Mouse (Mus musculus): Measurements from ENCODE around the gene Rbfox3. TPM values are rescaled to one million over a fixed set of nuclear protein-coding genes. Genes with fewer than 3 reads are reported as not detected.

Rbfox3 gene
- total and polyA plus RNA-seq, 2 experiments from 2014 or later = 60.3 to 73.3 TPM

GRCm38 (mm10) chr11:118584826-118585225 is 326.6 kb downstream of the Rbfox3 start:
- no peaks in the 10 kb centered on the region for H3K9me3 ChIP-seq (ENCODE audit: low read length)
- ATAC-seq (ENCODE audit: low FRiP score) (no peak), DNase-seq (ENCODE audit: low spot score) (peak; percentile 73)
- no peaks in the 10 kb centered on the region for H3K4me1 ChIP-seq (ENCODE audit: insufficient read depth, low read length)
- no peaks in the 10 kb centered on the region for H3K36me3 ChIP-seq (ENCODE audit: insufficient read depth, low read length)
- WGBS = 13% methylated on average over 15 of the region's 15 CpGs
- no peaks in the 10 kb centered on the region for H3K27me3 ChIP-seq (ENCODE audit: insufficient read depth, low read length)
- H3K4me3 ChIP-seq (ENCODE audit: low read depth, low read length) = no peak overlapping the region
- H3K4me2 ChIP-seq (ENCODE audit: low read depth, low read length, poor library complexity, severe bottlenecking) = no peak overlapping the region
- H3K9ac ChIP-seq (replicated peaks; ENCODE audit: low read length, poor library complexity, severe bottlenecking) = no peak overlapping the region
- no peak overlapping the region for H3K27ac ChIP-seq (ENCODE audit: low read depth, low read length)
- TF ChIP-seq CTCF (IDR thresholded peaks at IDR 0.05) = no peak

GRCm38 (mm10) chr11:118583989-118584388 is 327.4 kb downstream of the Rbfox3 start:
- H3K9ac ChIP-seq (replicated peaks; ENCODE audit: low read length, poor library complexity, severe bottlenecking) = no peak overlapping the region
- WGBS = 100% methylated on average over 1 of the region's 1 CpGs
- DNase-seq (ENCODE audit: low spot score) (peak; percentile 28), ATAC-seq (ENCODE audit: low FRiP score) (no peak)
- H3K36me3 ChIP-seq (ENCODE audit: insufficient read depth, low read length) = no peaks in the 10 kb centered on the region
- no peak overlapping the region for H3K4me3 ChIP-seq (ENCODE audit: low read depth, low read length)
- no peak overlapping the region for H3K4me2 ChIP-seq (ENCODE audit: low read depth, low read length, poor library complexity, severe bottlenecking)
- H3K27ac ChIP-seq (ENCODE audit: low read depth, low read length) = no peak overlapping the region
- no peaks in the 10 kb centered on the region for H3K9me3 ChIP-seq (ENCODE audit: low read length)
- no peaks in the 10 kb centered on the region for H3K4me1 ChIP-seq (ENCODE audit: insufficient read depth, low read length)
- no peak for TF ChIP-seq CTCF (IDR thresholded peaks at IDR 0.05)
- no peaks in the 10 kb centered on the region for H3K27me3 ChIP-seq (ENCODE audit: insufficient read depth, low read length)

- Histone ChIP-seq H3K27me3 (ENCODE audit: insufficient read depth, low read length) (no peaks in the 10 kb centered on the region), H3K9ac (replicated peaks; ENCODE audit: low read length, poor library complexity, severe bottlenecking) (no peak overlapping the region), H3K27ac (ENCODE audit: low read depth, low read length) (no peak overlapping the region), H3K4me2 (ENCODE audit: low read depth, low read length, poor library complexity, severe bottlenecking) (no peak overlapping the region), H3K36me3 (ENCODE audit: insufficient read depth, low read length) (no peaks in the 10 kb centered on the region), H3K4me1 (ENCODE audit: insufficient read depth, low read length) (no peaks in the 10 kb centered on the region), H3K4me3 (ENCODE audit: low read depth, low read length) (no peak overlapping the region), H3K9me3 (ENCODE audit: low read length) (no peaks in the 10 kb centered on the region)
- ATAC-seq (ENCODE audit: low FRiP score) = no peak
- no peak for DNase-seq (ENCODE audit: low spot score)
- 86% methylated on average over 8 of the region's 8 CpGs for WGBS
- TF ChIP-seq CTCF (IDR thresholded peaks at IDR 0.05) = no peak
Measured at GRCm38 (mm10) chr11:118583573-118583972, 327.8 kb downstream of the Rbfox3 start.

GRCm38 (mm10) chr11:118581019-118581418 is 330.4 kb downstream of the Rbfox3 start:
- H3K9me3 ChIP-seq (ENCODE audit: low read length) = no peaks in the 10 kb centered on the region
- TF ChIP-seq CTCF (IDR thresholded peaks at IDR 0.05) = no peak
- H3K4me3 ChIP-seq (ENCODE audit: low read depth, low read length) = no peak overlapping the region
- DNase-seq (ENCODE audit: low spot score) (no peak), ATAC-seq (ENCODE audit: low FRiP score) (no peak)
- H3K27ac ChIP-seq (ENCODE audit: low read depth, low read length) = no peak overlapping the region
- no peaks in the 10 kb centered on the region for H3K36me3 ChIP-seq (ENCODE audit: insufficient read depth, low read length)
- 52% methylated on average over 4 of the region's 4 CpGs for WGBS
- peaks cover 12% of the 10 kb centered on the region; the same call in 1 of the 2 replicates for H3K4me1 ChIP-seq (ENCODE audit: insufficient read depth, low read length)
- H3K27me3 ChIP-seq (ENCODE audit: insufficient read depth, low read length) = no peaks in the 10 kb centered on the region
- no peak overlapping the region for H3K9ac ChIP-seq (replicated peaks; ENCODE audit: low read length, poor library complexity, severe bottlenecking)
- H3K4me2 ChIP-seq (ENCODE audit: low read depth, low read length, poor library complexity, severe bottlenecking) = no peak overlapping the region

GRCm38 (mm10) chr11:118579622-118580021 is 331.8 kb downstream of the Rbfox3 start:
- H3K9ac ChIP-seq (replicated peaks; ENCODE audit: low read length, poor library complexity, severe bottlenecking) = no peak overlapping the region
- H3K4me2 ChIP-seq (ENCODE audit: low read depth, low read length, poor library complexity, severe bottlenecking) = no peak overlapping the region
- no peaks in the 10 kb centered on the region for H3K36me3 ChIP-seq (ENCODE audit: insufficient read depth, low read length)
- peaks cover 12% of the 10 kb centered on the region; the same call in 1 of the 2 replicates for H3K4me1 ChIP-seq (ENCODE audit: insufficient read depth, low read length)
- no peak for DNase-seq (ENCODE audit: low spot score)
- H3K9me3 ChIP-seq (ENCODE audit: low read length) = no peaks in the 10 kb centered on the region
- no peak overlapping the region for H3K4me3 ChIP-seq (ENCODE audit: low read depth, low read length)
- ATAC-seq (ENCODE audit: low FRiP score) = no peak
- H3K27me3 ChIP-seq (ENCODE audit: insufficient read depth, low read length) = no peaks in the 10 kb centered on the region
- no peak overlapping the region for H3K27ac ChIP-seq (ENCODE audit: low read depth, low read length)
- 86% methylated on average over 8 of the region's 8 CpGs for WGBS
- no peak for TF ChIP-seq CTCF (IDR thresholded peaks at IDR 0.05)

- 39% methylated on average over 15 of the region's 15 CpGs for WGBS
- DNase-seq (ENCODE audit: low spot score) (no peak), ATAC-seq (ENCODE audit: low FRiP score) (no peak)
- no peak overlapping the region for H3K4me2 ChIP-seq (ENCODE audit: low read depth, low read length, poor library complexity, severe bottlenecking)
- peaks cover 12% of the 10 kb centered on the region; the same call in 1 of the 2 replicates for H3K4me1 ChIP-seq (ENCODE audit: insufficient read depth, low read length)
- H3K4me3 ChIP-seq (ENCODE audit: low read depth, low read length) = no peak overlapping the region
- no peaks in the 10 kb centered on the region for H3K27me3 ChIP-seq (ENCODE audit: insufficient read depth, low read length)
- no peak overlapping the region for H3K9ac ChIP-seq (replicated peaks; ENCODE audit: low read length, poor library complexity, severe bottlenecking)
- no peak overlapping the region for H3K27ac ChIP-seq (ENCODE audit: low read depth, low read length)
- no peaks in the 10 kb centered on the region for H3K36me3 ChIP-seq (ENCODE audit: insufficient read depth, low read length)
- no peak for TF ChIP-seq CTCF (IDR thresholded peaks at IDR 0.05)
- no peaks in the 10 kb centered on the region for H3K9me3 ChIP-seq (ENCODE audit: low read length)
Measured at GRCm38 (mm10) chr11:118577271-118577670, 334.1 kb downstream of the Rbfox3 start.
